Mouse (Mus musculus): Measurements from ENCODE around the gene Mrps27. TPM values are rescaled to one million over a fixed set of nuclear protein-coding genes. Genes with fewer than 3 reads are reported as not detected.
A peak's percentile ranks its signal among the peaks of the same experiment; 100 is the strongest.

Mrps27 gene
- polyA plus RNA-seq, 1 experiment from 2014 or later, result 50.7 TPM

DNA sequence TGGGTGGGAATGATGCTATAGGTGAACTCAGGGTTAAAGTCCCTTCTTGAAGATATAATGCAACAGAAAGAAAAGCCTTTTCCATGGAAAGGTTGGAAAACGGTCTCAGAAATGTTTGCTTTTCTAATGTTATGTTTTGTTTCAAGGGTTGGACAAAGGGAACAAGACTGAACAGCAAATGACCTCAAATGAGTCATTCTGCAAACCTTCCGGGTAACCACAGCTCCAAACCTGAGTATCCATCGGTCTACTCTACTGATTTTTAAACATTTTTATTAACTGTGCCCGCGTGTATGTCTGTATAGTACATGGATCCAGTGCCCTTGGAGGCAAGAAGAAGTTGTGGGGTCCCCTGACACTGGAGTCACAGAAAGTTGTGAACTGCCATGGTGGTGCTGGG is 94.8 kb downstream of the Mrps27 start:
- Histone ChIP-seq H3K4me3 (replicated peaks; ENCODE audit: low read depth, low read length) (no peak overlapping the region), H3K4me2 (ENCODE audit: low read length) (no peak overlapping the region), H3K36me3 (ENCODE audit: insufficient read depth, low read length) (0 out of 2 replicates have a peak, but pooled peaks cover 3% of the 10 kb centered on the region), H3K27ac (no peak overlapping the region), H3K27me3 (ENCODE audit: insufficient read depth, low read length) (no peaks in the 10 kb centered on the region), H3K4me1 (replicated peaks; ENCODE audit: insufficient read depth, low read length) (peaks cover 2% of the 10 kb centered on the region; the same call in 1 of the 2 replicates), H3K9ac (ENCODE audit: low read depth, low read length) (no peak overlapping the region), H3K9me3 (replicated peaks; ENCODE audit: low read length) (no peaks in the 10 kb centered on the region)
- no peak for ATAC-seq (replicated peaks; ENCODE audit: low FRiP score, low read depth)
- DNase-seq (ENCODE audit: low spot score), result no peak
- no peak for TF ChIP-seq CTCF (IDR thresholded peaks at IDR 0.05; ENCODE audit: low read depth)
- 91% methylated on average over 5 of the region's 5 CpGs for WGBS

DNA sequence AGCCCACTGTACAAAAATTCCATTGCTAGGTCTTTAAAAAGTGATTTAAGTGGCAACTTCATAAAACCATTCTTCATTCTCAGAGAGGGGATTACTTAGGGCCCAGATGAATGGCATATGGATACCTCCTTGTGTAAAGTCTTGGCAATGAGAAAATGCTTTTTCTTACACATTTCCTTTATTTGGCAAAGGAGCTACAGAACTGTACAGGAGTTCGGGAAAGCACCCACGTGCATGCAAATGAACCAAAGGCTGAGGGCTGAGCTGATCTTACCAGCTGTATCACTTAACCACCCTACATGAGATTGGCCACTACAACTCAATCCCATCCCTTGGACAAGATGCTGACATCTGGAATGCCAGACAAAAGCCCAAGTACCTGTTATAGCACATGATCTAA is 95.6 kb downstream of the Mrps27 start:
- Histone ChIP-seq H3K4me1 (replicated peaks; ENCODE audit: insufficient read depth, low read length) (peaks cover 11% of the 10 kb centered on the region; the same call in 1 of the 2 replicates), H3K4me2 (ENCODE audit: low read length) (no peak overlapping the region), H3K27me3 (ENCODE audit: insufficient read depth, low read length) (no peaks in the 10 kb centered on the region), H3K27ac (no peak overlapping the region), H3K36me3 (ENCODE audit: insufficient read depth, low read length) (0 out of 2 replicates have a peak, but pooled peaks cover 3% of the 10 kb centered on the region), H3K9ac (ENCODE audit: low read depth, low read length) (no peak overlapping the region), H3K9me3 (replicated peaks; ENCODE audit: low read length) (no peaks in the 10 kb centered on the region), H3K4me3 (replicated peaks; ENCODE audit: low read depth, low read length) (no peak overlapping the region)
- 85% methylated on average over 2 of the region's 2 CpGs for WGBS
- ATAC-seq (replicated peaks; ENCODE audit: low FRiP score, low read depth) (no peak), DNase-seq (ENCODE audit: low spot score) (no peak)
- no peak for TF ChIP-seq CTCF (IDR thresholded peaks at IDR 0.05; ENCODE audit: low read depth)

DNA sequence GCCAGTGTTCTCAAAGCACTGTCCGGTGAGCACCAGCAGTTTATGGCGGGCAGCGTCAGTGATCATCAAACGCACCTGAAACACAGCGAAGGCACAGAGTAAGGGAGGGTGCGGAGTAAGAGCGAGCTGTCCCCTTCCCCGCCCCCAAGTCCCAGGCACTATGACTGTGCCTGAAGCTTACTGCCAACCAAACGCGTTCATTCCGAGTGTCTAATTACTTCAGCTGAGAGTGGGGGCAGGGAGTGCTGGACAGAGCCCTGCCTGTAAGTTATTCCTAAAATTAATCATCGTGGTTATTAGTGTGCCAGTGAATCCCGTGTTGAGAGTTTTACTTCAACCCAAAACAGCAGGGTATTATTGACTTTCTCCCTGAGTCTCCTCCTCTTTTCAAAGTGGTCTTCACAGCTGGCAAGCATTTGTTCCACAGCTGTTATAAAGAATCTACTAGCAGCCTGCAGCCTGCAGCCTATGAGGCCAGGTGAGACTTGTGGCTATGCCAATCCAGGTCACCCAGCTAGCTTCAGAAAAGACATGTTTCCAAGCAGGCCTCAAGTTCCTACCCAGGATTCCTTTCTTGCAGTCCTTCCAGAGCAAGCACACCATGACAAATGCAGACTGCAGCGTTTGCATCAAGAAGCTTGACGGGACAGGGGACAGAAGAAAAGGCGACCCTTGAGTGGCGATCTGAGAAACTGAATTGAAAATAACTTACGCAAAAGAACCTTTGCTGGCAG is 97.3 kb downstream of the Mrps27 start:
- H3K4me1 ChIP-seq (replicated peaks; ENCODE audit: insufficient read depth, low read length), result peaks cover 11% of the 10 kb centered on the region; the same call in 1 of the 2 replicates
- no peaks in the 10 kb centered on the region for H3K9me3 ChIP-seq (replicated peaks; ENCODE audit: low read length)
- no peak overlapping the region for H3K27ac ChIP-seq
- H3K4me3 ChIP-seq (replicated peaks; ENCODE audit: low read depth, low read length), result no peak overlapping the region
- H3K4me2 ChIP-seq (ENCODE audit: low read length), result no peak overlapping the region
- no peak overlapping the region for H3K9ac ChIP-seq (ENCODE audit: low read depth, low read length)
- 0 out of 2 replicates have a peak, but pooled peaks cover 3% of the 10 kb centered on the region for H3K36me3 ChIP-seq (ENCODE audit: insufficient read depth, low read length)
- no peak for ATAC-seq (replicated peaks; ENCODE audit: low FRiP score, low read depth)
- peak; percentile 12 for DNase-seq (ENCODE audit: low spot score)
- WGBS, result 58% methylated on average over 18 of the region's 18 CpGs
- H3K27me3 ChIP-seq (ENCODE audit: insufficient read depth, low read length), result no peaks in the 10 kb centered on the region
- TF ChIP-seq CTCF (IDR thresholded peaks at IDR 0.05; ENCODE audit: low read depth), result no peak

DNA sequence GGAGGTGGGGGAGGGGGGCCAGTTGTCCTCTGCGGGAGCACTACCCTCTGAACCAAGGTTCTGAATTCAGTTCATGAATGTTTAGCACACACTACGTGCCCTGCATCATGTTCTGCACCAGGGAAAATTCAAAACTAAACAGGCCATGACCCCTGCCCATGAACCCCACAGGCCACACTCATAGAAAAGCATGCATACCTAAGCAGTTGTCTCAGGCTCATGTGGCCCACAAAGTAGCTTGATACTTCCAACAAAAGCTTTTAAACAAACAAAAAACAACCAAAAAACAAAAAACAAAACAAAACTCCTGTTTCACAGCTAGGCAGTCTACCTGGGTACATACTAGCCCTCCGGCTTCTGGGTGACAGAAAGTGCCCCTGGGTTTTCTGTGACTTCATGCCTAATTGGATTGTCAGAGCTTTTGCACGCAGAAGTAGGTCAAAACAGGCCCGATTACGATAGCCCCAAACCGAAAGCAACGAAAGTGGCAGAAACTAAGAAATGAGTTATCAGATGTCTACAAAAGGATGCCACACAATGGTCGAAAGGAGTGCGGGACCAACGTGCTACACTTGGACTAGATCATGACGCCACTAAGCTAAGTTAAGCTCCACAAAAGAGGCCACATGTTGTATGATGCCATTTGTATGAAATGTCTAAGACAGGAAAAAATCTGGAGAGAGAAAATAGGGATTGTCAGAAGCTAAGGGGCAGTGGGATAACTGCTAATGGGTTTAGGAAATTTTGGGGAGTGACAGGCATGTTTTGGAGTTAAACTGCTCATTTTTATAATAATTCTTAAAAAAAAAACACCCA is 98.1 kb downstream of the Mrps27 start:
- H3K9ac ChIP-seq (ENCODE audit: low read depth, low read length), result no peak overlapping the region
- H3K9me3 ChIP-seq (replicated peaks; ENCODE audit: low read length), result no peaks in the 10 kb centered on the region
- no peaks in the 10 kb centered on the region for H3K27me3 ChIP-seq (ENCODE audit: insufficient read depth, low read length)
- no peak for TF ChIP-seq CTCF (IDR thresholded peaks at IDR 0.05; ENCODE audit: low read depth)
- no peak for DNase-seq (ENCODE audit: low spot score)
- no peak overlapping the region for H3K27ac ChIP-seq
- 0 out of 2 replicates have a peak, but pooled peaks cover 3% of the 10 kb centered on the region for H3K36me3 ChIP-seq (ENCODE audit: insufficient read depth, low read length)
- WGBS, result 80% methylated on average over 12 of the region's 12 CpGs
- H3K4me3 ChIP-seq (replicated peaks; ENCODE audit: low read depth, low read length), result no peak overlapping the region
- no peak for ATAC-seq (replicated peaks; ENCODE audit: low FRiP score, low read depth)
- peaks cover 11% of the 10 kb centered on the region; the same call in 1 of the 2 replicates for H3K4me1 ChIP-seq (replicated peaks; ENCODE audit: insufficient read depth, low read length)
- H3K4me2 ChIP-seq (ENCODE audit: low read length), result no peak overlapping the region

DNA sequence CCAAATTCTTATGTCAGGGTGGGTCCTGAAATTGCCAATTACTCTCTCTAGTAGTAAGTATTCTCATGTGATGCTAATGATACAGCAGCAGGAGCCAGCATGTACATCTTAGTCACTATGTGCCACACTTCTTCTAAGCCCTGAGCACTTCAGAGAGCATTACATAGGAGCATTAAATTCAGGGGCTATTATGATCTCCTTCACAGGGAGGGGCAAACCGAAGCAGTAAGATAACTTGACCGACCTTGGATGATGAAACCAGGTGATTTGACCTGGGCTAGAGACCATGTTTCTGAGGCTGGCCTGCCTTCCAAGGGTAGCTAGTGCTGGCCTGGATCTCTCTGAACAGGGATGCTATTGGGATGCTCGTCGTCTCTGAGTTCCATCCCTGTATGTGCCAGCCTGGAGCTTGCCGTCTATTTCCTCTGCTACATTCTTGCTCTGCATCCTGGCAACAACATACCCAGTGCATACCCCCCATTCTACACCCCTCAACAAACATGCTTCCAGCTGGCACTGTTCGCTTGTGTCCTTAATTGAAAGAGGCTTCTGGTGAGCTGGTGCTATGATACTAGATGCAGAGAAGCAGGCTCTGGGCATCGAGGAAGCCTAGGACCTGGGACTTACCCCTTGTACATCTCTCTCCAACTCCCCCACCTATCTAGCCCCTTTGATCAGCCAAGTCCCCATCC is 99.0 kb downstream of the Mrps27 start:
- DNase-seq (ENCODE audit: low spot score) (no peak), ATAC-seq (replicated peaks; ENCODE audit: low FRiP score, low read depth) (no peak)
- Histone ChIP-seq H3K9me3 (replicated peaks; ENCODE audit: low read length) (no peaks in the 10 kb centered on the region), H3K27me3 (ENCODE audit: insufficient read depth, low read length) (no peaks in the 10 kb centered on the region), H3K36me3 (ENCODE audit: insufficient read depth, low read length) (0 out of 2 replicates have a peak, but pooled peaks cover 3% of the 10 kb centered on the region), H3K4me3 (replicated peaks; ENCODE audit: low read depth, low read length) (no peak overlapping the region), H3K4me2 (ENCODE audit: low read length) (no peak overlapping the region), H3K27ac (no peak overlapping the region), H3K4me1 (replicated peaks; ENCODE audit: insufficient read depth, low read length) (peaks cover 11% of the 10 kb centered on the region; the same call in 1 of the 2 replicates), H3K9ac (ENCODE audit: low read depth, low read length) (no peak overlapping the region)
- 86% methylated on average over 7 of the region's 7 CpGs for WGBS
- no peak for TF ChIP-seq CTCF (IDR thresholded peaks at IDR 0.05; ENCODE audit: low read depth)

DNA sequence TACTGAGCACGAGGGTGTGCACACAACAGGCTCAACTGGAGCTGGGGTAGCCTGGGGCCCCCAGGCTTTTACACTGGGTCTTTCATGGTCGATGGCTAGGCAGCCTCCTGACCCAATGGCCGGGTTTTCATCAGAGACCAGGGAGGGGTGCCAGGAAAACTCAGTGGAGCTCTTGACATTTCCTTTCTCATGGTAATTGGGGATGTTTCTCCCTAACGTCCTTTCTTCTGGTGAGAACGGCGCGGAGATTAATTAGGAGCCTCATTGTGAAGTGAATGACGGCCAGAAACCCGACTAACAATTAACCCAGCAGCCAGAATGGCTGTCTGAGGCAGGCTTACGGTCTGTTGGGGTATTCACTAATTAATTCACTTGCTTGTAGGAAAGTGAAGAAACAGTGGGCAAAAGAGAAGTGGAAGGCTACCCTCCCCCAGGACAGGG is 99.9 kb downstream of the Mrps27 start:
- Histone ChIP-seq H3K27me3 (ENCODE audit: insufficient read depth, low read length) (no peaks in the 10 kb centered on the region), H3K36me3 (ENCODE audit: insufficient read depth, low read length) (0 out of 2 replicates have a peak, but pooled peaks cover 3% of the 10 kb centered on the region), H3K4me1 (replicated peaks; ENCODE audit: insufficient read depth, low read length) (peaks cover 11% of the 10 kb centered on the region; the same call in 1 of the 2 replicates), H3K9ac (ENCODE audit: low read depth, low read length) (0 out of 2 replicates have a peak overlapping the region, but pooled peaks have one; percentile 18), H3K4me2 (ENCODE audit: low read length) (peak overlapping the region; percentile 18), H3K4me3 (replicated peaks; ENCODE audit: low read depth, low read length) (no peak overlapping the region), H3K27ac (no peak overlapping the region), H3K9me3 (replicated peaks; ENCODE audit: low read length) (no peaks in the 10 kb centered on the region)
- no peak for ATAC-seq (replicated peaks; ENCODE audit: low FRiP score, low read depth)
- TF ChIP-seq CTCF (IDR thresholded peaks at IDR 0.05; ENCODE audit: low read depth), result no peak
- DNase-seq (ENCODE audit: low spot score), result no peak
- 16% methylated on average over 10 of the region's 10 CpGs for WGBS
